Mouse (Mus musculus): ENCODE results near the gene Ptprn2. TPM values are rescaled to one million over a fixed set of nuclear protein-coding genes. Genes with fewer than 3 reads are reported as not detected.
A peak's percentile ranks its signal among the peaks of the same experiment; 100 is the strongest.

Gene Ptprn2
- polyA plus RNA-seq, 1 experiment = 0.22 TPM

DNA sequence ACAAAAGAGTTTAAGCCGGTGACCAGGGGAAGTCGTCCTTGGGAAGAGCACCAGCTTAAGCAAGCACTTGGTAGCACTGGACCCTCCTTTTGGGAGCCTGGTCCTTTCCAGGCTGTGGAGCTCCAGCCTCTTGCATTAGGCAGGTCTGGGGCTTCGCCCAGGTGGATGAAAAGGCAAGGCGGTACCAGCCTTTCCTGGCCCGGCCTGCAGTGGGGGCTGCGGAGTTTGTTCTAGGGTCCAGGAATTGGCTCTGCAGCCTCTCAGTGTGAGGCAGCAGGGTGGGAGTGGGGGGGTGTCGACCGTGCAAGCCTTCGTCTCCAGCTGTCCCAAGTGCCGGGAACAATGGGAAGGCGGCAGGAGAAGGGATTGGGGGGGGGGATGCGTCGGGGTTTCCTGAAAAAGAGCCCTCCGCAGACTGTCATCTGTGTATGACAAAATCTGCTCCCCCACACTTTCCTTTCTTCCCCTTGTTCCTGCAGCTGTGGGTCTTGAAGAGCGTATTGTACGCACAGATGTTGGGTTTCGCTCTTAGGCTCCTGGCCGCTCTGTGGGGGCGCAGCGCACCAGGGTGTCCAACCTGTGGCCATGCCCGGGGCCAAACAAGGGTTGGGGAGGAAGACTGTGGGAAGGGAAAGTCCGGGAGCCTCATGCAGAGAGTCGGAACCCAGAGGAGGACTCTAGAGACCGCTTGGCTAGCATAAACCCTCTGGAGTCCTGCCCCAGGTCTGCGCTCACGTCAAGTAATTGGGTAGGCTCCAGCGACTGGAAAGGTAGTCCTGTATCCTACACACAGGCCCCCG, 667.0 kb downstream of the Ptprn2 start:
- Histone ChIP-seq H3K4me3 (peak overlapping the region; percentile 38), H3K79me2 (ENCODE audit: control insufficient read depth, insufficient read depth) (no peaks in the 10 kb centered on the region), H3K27me3 (ENCODE audit: control insufficient read depth, insufficient read depth, insufficient read length) (no peaks in the 10 kb centered on the region), H3K36me3 (ENCODE audit: control insufficient read depth, insufficient read depth) (no peaks in the 10 kb centered on the region), H3K4me2 (ENCODE audit: low read depth) (peak overlapping the region; percentile 69), H3ac (ENCODE audit: control insufficient read depth, insufficient read length) (no peak overlapping the region)
- no peak for TF ChIP-seq E2F4 (IDR thresholded peaks at IDR 0.05; ENCODE audit: insufficient read depth)
- TF ChIP-seq MAX (IDR thresholded peaks at IDR 0.05; ENCODE audit: low read depth) = no peak
- TF ChIP-seq TCF3 (IDR thresholded peaks at IDR 0.05; ENCODE audit: insufficient read length, low read depth) = no peak
- TF ChIP-seq MYOG (IDR thresholded peaks at IDR 0.05; ENCODE audit: control insufficient read depth in 1 of 3, insufficient read depth in 1 of 3, insufficient read length in 2 of 3, low read depth in 2 of 3) = no peak
- TF ChIP-seq POLR2AphosphoS2 (IDR thresholded peaks at IDR 0.05; ENCODE audit: insufficient read length, low read depth) = no peak
- TF ChIP-seq MYOD1 (IDR thresholded peaks at IDR 0.05; ENCODE audit: control insufficient read depth in 1 of 3, insufficient read length in 2 of 3, low read depth in 2 of 3) = no peak

GRCm38 (mm10) chr12:117153166-117153480, 667.6 kb downstream of the Ptprn2 start:
- H3K4me2 ChIP-seq (ENCODE audit: low read depth) = peak overlapping the region; percentile 69
- H3K36me3 ChIP-seq (ENCODE audit: control insufficient read depth, insufficient read depth) = no peaks in the 10 kb centered on the region
- no peaks in the 10 kb centered on the region for H3K27me3 ChIP-seq (ENCODE audit: control insufficient read depth, insufficient read depth, insufficient read length)
- TF ChIP-seq MAX (IDR thresholded peaks at IDR 0.05; ENCODE audit: low read depth) (no peak), TCF12 (IDR thresholded peaks at IDR 0.05; ENCODE audit: insufficient read depth, poor library complexity, severe bottlenecking) (no peak), USF1 (IDR thresholded peaks at IDR 0.05; ENCODE audit: low read depth) (no peak), SRF (IDR thresholded peaks at IDR 0.05; ENCODE audit: control insufficient read depth, insufficient read length, low read depth) (no peak), E2F4 (IDR thresholded peaks at IDR 0.05; ENCODE audit: insufficient read depth) (no peak), CEBPB (IDR thresholded peaks at IDR 0.05; ENCODE audit: insufficient read depth, poor library complexity, severe bottlenecking) (no peak), MYOG (IDR thresholded peaks at IDR 0.05; ENCODE audit: control insufficient read depth in 1 of 3, insufficient read depth in 1 of 3, insufficient read length in 2 of 3, low read depth in 2 of 3) (no peak), POLR2AphosphoS2 (IDR thresholded peaks at IDR 0.05; ENCODE audit: insufficient read length, low read depth) (no peak), TCF3 (IDR thresholded peaks at IDR 0.05; ENCODE audit: insufficient read length, low read depth) (no peak), MYOD1 (IDR thresholded peaks at IDR 0.05; ENCODE audit: control insufficient read depth in 1 of 3, insufficient read length in 2 of 3, low read depth in 2 of 3) (no peak), REST (IDR thresholded peaks at IDR 0.05; ENCODE audit: insufficient read depth, insufficient read length) (no peak), POLR2A (IDR thresholded peaks at IDR 0.05; ENCODE audit: insufficient read length, low read depth) (no peak)
- peak overlapping the region; percentile 25 for H3ac ChIP-seq (ENCODE audit: control insufficient read depth, insufficient read length)
- no peaks in the 10 kb centered on the region for H3K79me2 ChIP-seq (ENCODE audit: control insufficient read depth, insufficient read depth)
- H3K4me3 ChIP-seq = peak overlapping the region; percentile 38

DNA sequence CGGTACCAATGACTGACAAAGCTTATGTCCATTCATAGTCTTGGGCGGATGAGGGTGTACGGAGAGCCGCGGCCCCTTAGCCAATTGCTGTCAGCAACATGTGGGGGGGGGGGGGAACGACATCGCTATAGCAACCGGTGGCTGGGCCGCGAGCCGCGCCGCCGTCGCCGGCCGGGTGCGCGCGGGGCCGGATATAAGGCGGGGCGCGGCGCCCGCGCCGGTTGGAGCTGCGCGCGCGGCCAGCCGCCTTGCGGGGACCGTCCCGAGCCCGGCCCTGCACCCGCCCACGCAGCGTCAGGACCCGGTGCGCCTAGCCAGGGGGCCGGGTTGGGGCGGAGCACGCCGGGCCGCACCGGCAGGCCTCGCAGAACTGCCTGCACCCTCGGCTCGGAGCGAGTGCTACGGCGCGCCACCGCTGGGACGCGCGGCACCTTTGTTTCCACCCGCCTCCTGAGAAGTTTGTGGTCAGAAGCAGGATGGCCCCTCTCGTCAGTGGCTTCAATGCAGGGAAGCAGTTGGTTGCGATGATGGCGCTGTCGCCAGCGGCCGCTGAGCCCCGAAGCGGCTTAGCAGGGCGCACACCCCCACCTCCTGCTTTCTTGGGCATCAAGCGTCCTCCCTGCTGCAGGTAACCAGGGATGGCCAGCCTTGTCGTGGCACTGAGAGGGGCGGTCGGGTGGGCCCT, 668.3 kb downstream of the Ptprn2 start:
- Histone ChIP-seq H3K4me2 (ENCODE audit: low read depth) (peak overlapping the region; percentile 88), H3K27me3 (ENCODE audit: control insufficient read depth, insufficient read depth, insufficient read length) (no peaks in the 10 kb centered on the region), H3K4me3 (peak overlapping the region; percentile 38), H3K79me2 (ENCODE audit: control insufficient read depth, insufficient read depth) (no peaks in the 10 kb centered on the region), H3ac (ENCODE audit: control insufficient read depth, insufficient read length) (peak overlapping the region; percentile 25), H3K36me3 (ENCODE audit: control insufficient read depth, insufficient read depth) (no peaks in the 10 kb centered on the region)
- no peak for TF ChIP-seq E2F4 (IDR thresholded peaks at IDR 0.05; ENCODE audit: insufficient read depth)
- no peak for TF ChIP-seq TCF12 (IDR thresholded peaks at IDR 0.05; ENCODE audit: insufficient read depth, poor library complexity, severe bottlenecking)
- peak in 1 of 3 experiments; percentile 7 for TF ChIP-seq MYOG (IDR thresholded peaks at IDR 0.05; ENCODE audit: control insufficient read depth in 1 of 3, insufficient read depth in 1 of 3, insufficient read length in 2 of 3, low read depth in 2 of 3)
- no peak for TF ChIP-seq CEBPB (IDR thresholded peaks at IDR 0.05; ENCODE audit: insufficient read depth, poor library complexity, severe bottlenecking)
- peak; percentile 80 for TF ChIP-seq POLR2A (IDR thresholded peaks at IDR 0.05; ENCODE audit: insufficient read length, low read depth)
- no peak for TF ChIP-seq REST (IDR thresholded peaks at IDR 0.05; ENCODE audit: insufficient read depth, insufficient read length)
- TF ChIP-seq POLR2AphosphoS2 (IDR thresholded peaks at IDR 0.05; ENCODE audit: insufficient read length, low read depth) = no peak
- no peak for TF ChIP-seq MAX (IDR thresholded peaks at IDR 0.05; ENCODE audit: low read depth)
- no peak for TF ChIP-seq SRF (IDR thresholded peaks at IDR 0.05; ENCODE audit: control insufficient read depth, insufficient read length, low read depth)
- TF ChIP-seq TCF3 (IDR thresholded peaks at IDR 0.05; ENCODE audit: insufficient read length, low read depth) = no peak

DNA sequence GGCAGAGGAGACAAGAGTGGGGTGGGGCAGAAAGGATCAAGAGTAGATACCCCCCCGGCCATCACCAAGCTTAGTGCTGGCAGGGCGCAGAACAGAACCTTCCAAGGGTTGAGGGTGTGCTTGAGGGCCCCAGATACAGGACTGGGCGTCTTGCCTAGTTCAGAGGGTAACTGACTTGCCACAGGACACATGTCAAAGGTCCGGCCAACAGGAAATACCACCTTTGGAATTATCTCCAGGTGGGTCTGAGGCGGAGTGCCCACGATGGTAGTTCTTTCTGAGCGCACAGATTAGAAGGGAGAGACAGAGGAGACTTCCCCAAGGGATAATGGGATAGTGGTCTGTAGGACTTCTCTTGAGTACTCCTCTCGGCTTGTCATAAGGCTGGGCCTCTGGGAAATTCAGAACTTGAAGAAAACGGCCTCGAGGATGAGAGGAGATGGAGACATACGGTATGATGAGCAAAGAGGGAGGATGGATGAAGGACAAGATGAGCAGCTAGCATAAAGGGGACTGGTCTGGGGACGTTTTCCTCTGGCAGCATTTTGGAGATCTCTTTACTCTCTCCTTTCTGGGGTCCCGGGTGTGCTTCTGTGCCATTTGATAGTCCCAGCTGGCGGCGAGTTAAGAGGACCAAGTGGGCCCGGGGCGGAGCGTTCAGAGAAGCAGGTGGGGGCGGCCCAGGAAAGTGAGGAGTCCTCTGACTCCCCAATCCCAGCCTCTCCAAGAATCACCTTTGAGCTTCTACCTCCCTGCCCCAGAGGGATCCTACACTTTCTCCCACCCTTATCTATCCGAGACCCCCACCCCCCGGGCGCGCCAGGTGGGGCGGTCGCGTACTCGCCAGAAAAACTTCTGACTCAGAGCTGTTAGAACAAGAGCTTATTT, 669.1 kb downstream of the Ptprn2 start:
- Histone ChIP-seq H3K4me2 (ENCODE audit: low read depth) (peak overlapping the region; percentile 88), H3K79me2 (ENCODE audit: control insufficient read depth, insufficient read depth) (no peaks in the 10 kb centered on the region), H3K36me3 (ENCODE audit: control insufficient read depth, insufficient read depth) (no peaks in the 10 kb centered on the region), H3K27me3 (ENCODE audit: control insufficient read depth, insufficient read depth, insufficient read length) (no peaks in the 10 kb centered on the region), H3K4me3 (peak overlapping the region; percentile 38), H3ac (ENCODE audit: control insufficient read depth, insufficient read length) (peak overlapping the region; percentile 25)
- no peak for TF ChIP-seq TCF12 (IDR thresholded peaks at IDR 0.05; ENCODE audit: insufficient read depth, poor library complexity, severe bottlenecking)
- no peak for TF ChIP-seq E2F4 (IDR thresholded peaks at IDR 0.05; ENCODE audit: insufficient read depth)
- TF ChIP-seq SRF (IDR thresholded peaks at IDR 0.05; ENCODE audit: control insufficient read depth, insufficient read length, low read depth) = no peak
- no peak for TF ChIP-seq POLR2AphosphoS2 (IDR thresholded peaks at IDR 0.05; ENCODE audit: insufficient read length, low read depth)
- no peak for TF ChIP-seq USF1 (IDR thresholded peaks at IDR 0.05; ENCODE audit: low read depth)
- TF ChIP-seq MYOD1 (IDR thresholded peaks at IDR 0.05; ENCODE audit: control insufficient read depth in 1 of 3, insufficient read length in 2 of 3, low read depth in 2 of 3) = no peak
